Mouse (Mus musculus): ENCODE results near the gene Sarnp. TPM values are rescaled to one million over a fixed set of nuclear protein-coding genes. Genes with fewer than 3 reads are reported as not detected.

Gene Sarnp
- polyA plus RNA-seq, 1 experiment from 2014 or later: 105 TPM

- ATAC-seq (no peak), DNase-seq (ENCODE audit: low read depth, low spot score) (no peak)
- in situ Hi-C loops (cut with MboI; ENCODE audit: low pct_unique_long_range_greater_than_20kb): no loop called here
- ChIA-PET POLR2A (no interaction called here), CTCF (interaction anchor here (0.9 kb wide), 1 partner anchor 19 kb away, joined by 3 read pairs; no protein-coding TSS in a partner anchor)
- no peaks in the 10 kb centered on the region for H3K27me3 ChIP-seq
- TF ChIP-seq CTCF (IDR thresholded peaks at IDR 0.05): no peak
Observed at GRCm38 (mm10) chr10:128795581-128795980, 21.6 kb upstream of the Sarnp start.

- no peak for ATAC-seq
- POLR2A ChIA-PET: no interaction called here
- DNase-seq (ENCODE audit: low read depth, low spot score): no peak
- CTCF ChIA-PET: interaction anchor here (1.5 kb wide), 1 partner anchor 13 kb away, joined by 5 read pairs; no protein-coding TSS in a partner anchor
- H3K27me3 ChIP-seq: no peaks in the 10 kb centered on the region
- in situ Hi-C loops (cut with MboI; ENCODE audit: low pct_unique_long_range_greater_than_20kb): no loop called here
- no peak for TF ChIP-seq CTCF (IDR thresholded peaks at IDR 0.05)
Observed at GRCm38 (mm10) chr10:128798676-128799075, 18.5 kb upstream of the Sarnp start.

GRCm38 (mm10) chr10:128801981-128802495, 15.1 kb upstream of the Sarnp start:
- no peak for TF ChIP-seq CTCF (IDR thresholded peaks at IDR 0.05)
- CTCF ChIA-PET: no interaction called here
- POLR2A ChIA-PET: no interaction called here

GRCm38 (mm10) chr10:128802956-128803355, 14.2 kb upstream of the Sarnp start:
- ATAC-seq (no peak), DNase-seq (ENCODE audit: low read depth, low spot score) (no peak)
- H3K27me3 ChIP-seq: no peaks in the 10 kb centered on the region
- ChIA-PET POLR2A (interaction anchor here (0.9 to 1.0 kb wide), 2 partner anchors 9 to 18 kb away, joined by 3 read pairs; no protein-coding TSS in a partner anchor), CTCF (interaction anchor here (1.0 to 1.6 kb wide), 2 partner anchors 20 to 29 kb away, joined by 3 to 4 read pairs; no protein-coding TSS in a partner anchor)
- TF ChIP-seq CTCF (IDR thresholded peaks at IDR 0.05): no peak
- in situ Hi-C loops (cut with MboI; ENCODE audit: low pct_unique_long_range_greater_than_20kb): no loop called here

More at GRCm38 (mm10) chr10:128801981-128802495, 15.1 kb upstream of the Sarnp start:
- no peak for DNase-seq (ENCODE audit: low read depth, low spot score)
- H3K27me3 ChIP-seq: no peaks in the 10 kb centered on the region
- no peak for ATAC-seq
- in situ Hi-C loops (cut with MboI; ENCODE audit: low pct_unique_long_range_greater_than_20kb): no loop called here

GRCm38 (mm10) chr10:128803361-128803760, 13.8 kb upstream of the Sarnp start:
- DNase-seq (ENCODE audit: low read depth, low spot score): no peak
- in situ Hi-C loops (cut with MboI; ENCODE audit: low pct_unique_long_range_greater_than_20kb): no loop called here
- ChIA-PET CTCF (interaction anchor here (1.0 to 1.6 kb wide), 2 partner anchors 19 to 30 kb away, joined by 3 to 4 read pairs; no protein-coding TSS in a partner anchor), POLR2A (interaction anchor here (0.9 to 1.7 kb wide), 3 partner anchors 9 to 53 kb away, joined by 3 to 5 read pairs (median 3); no protein-coding TSS in a partner anchor)
- no peak for ATAC-seq
- no peak for TF ChIP-seq CTCF (IDR thresholded peaks at IDR 0.05)
- H3K27me3 ChIP-seq: no peaks in the 10 kb centered on the region

- in situ Hi-C loops (cut with MboI; ENCODE audit: low pct_unique_long_range_greater_than_20kb): no loop called here
- no peak for TF ChIP-seq CTCF (IDR thresholded peaks at IDR 0.05)
- H3K27me3 ChIP-seq: no peaks in the 10 kb centered on the region
- ChIA-PET POLR2A (interaction anchor here (0.9 to 1.7 kb wide), 2 partner anchors 17 to 54 kb away, joined by 3 to 5 read pairs; no protein-coding TSS in a partner anchor), CTCF (interaction anchor here (1.0 to 1.6 kb wide), 2 partner anchors 19 to 30 kb away, joined by 3 to 4 read pairs; no protein-coding TSS in a partner anchor)
- ATAC-seq (peak; percentile 37), DNase-seq (ENCODE audit: low read depth, low spot score) (no peak)
Observed at GRCm38 (mm10) chr10:128803771-128804270, 13.3 kb upstream of the Sarnp start, which contains the start of gene Dnajc14. Gene Dnajc14, plus strand, starts transcription at chr10:128804062.

- POLR2A ChIA-PET: interaction anchor here (0.9 to 1.7 kb wide), 3 partner anchors 54 to 98 kb away, joined by 3 to 5 read pairs (median 3); no protein-coding TSS in a partner anchor
- in situ Hi-C loops (cut with MboI; ENCODE audit: low pct_unique_long_range_greater_than_20kb): no loop called here
- CTCF ChIA-PET: interaction anchor here (1.1 to 1.6 kb wide), 3 partner anchors 15 to 61 kb away, joined by 3 read pairs; no protein-coding TSS in a partner anchor
- TF ChIP-seq CTCF (IDR thresholded peaks at IDR 0.05): no peak
- peak; percentile 51 for ATAC-seq
- H3K27me3 ChIP-seq: no peaks in the 10 kb centered on the region
- DNase-seq (ENCODE audit: low read depth, low spot score): peak; percentile 56
Observed at GRCm38 (mm10) chr10:128804271-128805091, 12.7 kb upstream of the Sarnp start, which contains the start of gene Tmem198b. Gene Tmem198b, minus strand, starts transcription at chr10:128804370.

- ChIA-PET POLR2A (interaction anchor here (0.8 to 1.7 kb wide), 4 partner anchors 55 to 97 kb away, joined by 3 to 5 read pairs (median 3); no protein-coding TSS in a partner anchor), CTCF (interaction anchor here (1.1 to 1.4 kb wide), 2 partner anchors 16 to 62 kb away, joined by 3 read pairs; no protein-coding TSS in a partner anchor)
- no peaks in the 10 kb centered on the region for H3K27me3 ChIP-seq
- DNase-seq (ENCODE audit: low read depth, low spot score) (peak; percentile 64), ATAC-seq (peak; percentile 85)
- in situ Hi-C loops (cut with MboI; ENCODE audit: low pct_unique_long_range_greater_than_20kb): no loop called here
- TF ChIP-seq CTCF (IDR thresholded peaks at IDR 0.05): no peak
Observed at GRCm38 (mm10) chr10:128805092-128806000, 11.8 kb upstream of the Sarnp start.

- H3K27me3 ChIP-seq: no peaks in the 10 kb centered on the region
- CTCF ChIA-PET: no interaction called here
- POLR2A ChIA-PET: interaction anchor here (0.8 to 1.2 kb wide), 2 partner anchors 85 to 96 kb away, joined by 3 read pairs; no protein-coding TSS in a partner anchor
- in situ Hi-C loops (cut with MboI; ENCODE audit: low pct_unique_long_range_greater_than_20kb): no loop called here
- no peak for DNase-seq (ENCODE audit: low read depth, low spot score)
- no peak for TF ChIP-seq CTCF (IDR thresholded peaks at IDR 0.05)
- ATAC-seq: no peak
Observed at GRCm38 (mm10) chr10:128806086-128806485, 11.0 kb upstream of the Sarnp start.

All from Patski (cell line).